Mouse (Mus musculus): Measurements from ENCODE around the gene Ebp.
A peak's percentile ranks its signal among the peaks of the same experiment; 100 is the strongest.

The Ebp gene

GRCm38 (mm10) chrX:8193419-8193723 lies at the start of gene Ebp:
TSS of gene Ebp (minus strand) at chrX:8193512.
- DNase-seq: peak; percentile 5 to 44

DNA sequence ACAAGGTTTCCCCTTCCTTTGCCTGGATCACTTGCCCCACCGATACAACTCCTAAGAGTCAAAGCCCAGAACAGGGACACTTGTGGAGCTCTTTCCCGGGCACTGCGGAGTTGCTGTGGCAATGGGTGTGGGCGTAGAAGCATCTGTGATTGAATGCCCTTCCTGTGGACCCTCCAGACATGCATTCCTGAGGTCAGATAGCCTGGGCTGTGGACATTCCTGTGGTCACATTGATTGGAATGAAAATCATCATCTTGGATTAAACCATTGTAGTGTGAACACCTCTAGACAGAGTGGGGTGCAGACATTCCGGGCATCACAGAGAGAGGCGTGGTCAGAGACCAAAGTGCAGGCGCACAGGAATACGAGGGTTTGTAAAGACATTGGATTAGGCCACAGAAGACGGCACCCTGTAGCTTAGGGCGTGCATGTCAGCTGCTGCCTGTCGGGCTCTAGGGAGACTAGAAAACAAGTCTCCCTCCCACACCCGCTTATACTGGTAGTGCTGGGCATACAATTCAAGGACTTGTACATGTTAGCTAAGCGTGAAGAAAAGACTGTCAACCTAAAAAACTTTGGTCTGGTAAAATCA lies 45.6 kb upstream of the Ebp start:
- DNase-seq: no peak

GRCm38 (mm10) chrX:8236704-8237103 lies 43.4 kb upstream of the Ebp start:
- no peak for DNase-seq

DNA sequence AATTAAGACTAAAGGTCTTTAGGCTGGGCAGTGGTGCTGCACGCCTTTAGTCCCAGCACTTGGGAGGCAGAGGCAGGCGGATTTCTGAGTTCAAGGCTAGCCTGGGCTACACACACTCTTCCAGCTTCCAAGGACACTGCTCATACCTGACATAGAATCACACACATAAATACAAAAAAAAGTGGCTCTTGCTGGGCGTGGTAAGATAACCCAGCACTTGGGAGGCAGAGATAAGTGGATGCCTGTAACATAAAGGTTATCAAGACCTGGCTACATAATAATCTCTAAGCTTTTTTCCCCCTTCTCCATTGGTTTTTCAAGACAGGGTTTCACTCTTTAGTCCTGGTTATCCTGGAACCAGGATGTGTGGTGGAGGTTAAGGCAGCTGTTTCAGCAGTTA lies 40.3 kb upstream of the Ebp start:
- DNase-seq: no peak

DNA sequence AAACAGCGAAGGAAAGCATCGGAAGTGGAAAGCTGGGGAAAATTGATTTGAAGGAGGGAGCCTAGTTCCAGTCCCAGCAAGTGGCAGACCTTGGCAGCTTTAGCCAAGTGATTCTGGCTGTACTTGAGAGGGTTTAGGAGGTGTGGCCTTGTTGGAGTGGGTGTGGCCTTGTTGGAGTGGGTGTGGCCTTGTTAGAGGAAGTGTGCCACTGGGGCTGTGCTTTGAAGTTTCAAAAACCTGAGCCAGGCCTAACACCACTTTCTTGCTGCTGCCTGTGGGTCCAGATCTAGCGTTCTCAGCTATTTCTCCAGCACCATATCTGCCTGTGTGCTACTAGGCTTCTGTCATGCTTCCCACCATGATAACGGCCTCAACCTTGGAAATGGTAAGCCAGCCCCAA lies 37.0 kb upstream of the Ebp start:
- DNase-seq: no peak

DNA sequence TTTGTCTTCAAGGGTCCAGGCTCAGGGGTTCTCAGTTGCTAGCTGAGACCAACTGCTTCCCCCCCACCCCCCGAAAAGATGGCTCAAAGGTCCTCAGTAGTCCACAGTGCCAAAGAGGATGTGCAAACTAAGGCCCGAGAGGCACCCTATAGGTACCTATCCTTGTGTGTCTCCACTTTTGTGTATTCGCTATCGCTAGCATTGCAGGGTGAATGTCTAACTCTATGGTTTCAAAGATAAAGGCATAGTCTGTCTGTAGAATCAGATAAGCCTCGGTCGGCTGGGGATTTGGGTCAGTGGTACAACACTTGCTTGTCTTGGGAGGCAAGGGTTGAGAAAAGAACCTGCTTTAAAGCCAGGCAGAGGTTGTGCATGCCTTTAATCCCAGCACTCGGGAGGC lies 30.2 kb upstream of the Ebp start:
- DNase-seq: no peak

DNA sequence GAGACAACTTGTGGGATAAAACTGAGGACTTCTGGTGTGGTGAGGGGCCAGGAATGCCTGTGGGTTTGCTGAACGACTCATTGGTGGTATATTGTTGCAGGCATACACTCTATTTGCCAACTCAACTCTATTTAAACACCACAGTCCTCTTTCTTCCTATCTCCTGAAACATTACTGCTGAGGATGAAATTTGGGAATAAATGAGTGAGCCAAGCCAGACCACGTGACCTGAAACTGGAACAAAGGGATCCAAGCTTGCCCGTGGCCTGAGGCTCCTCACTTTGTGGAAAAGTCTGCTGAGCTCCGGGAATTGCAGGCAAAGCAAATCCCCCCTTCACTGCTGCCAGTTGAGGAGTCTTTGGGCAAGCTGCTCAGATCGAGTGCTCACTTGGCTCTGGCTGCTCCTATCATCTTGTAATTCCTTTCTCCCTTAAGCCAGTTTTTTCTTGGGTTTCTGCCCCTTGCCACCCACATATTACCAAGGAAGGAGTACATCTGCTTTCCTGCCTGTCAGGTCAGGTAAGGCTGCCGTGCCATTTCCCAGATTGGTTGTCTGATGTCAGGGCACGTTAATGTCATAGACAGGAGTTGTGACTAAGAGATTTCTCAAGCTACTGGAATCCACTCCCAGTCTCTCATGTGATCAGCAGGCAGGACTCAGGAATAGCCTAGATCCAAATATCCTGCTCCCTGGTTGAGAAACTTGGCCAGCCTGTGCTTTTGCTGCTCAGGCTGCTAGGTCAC lies 29.5 kb upstream of the Ebp start:
- no peak for DNase-seq

GRCm38 (mm10) chrX:8222296-8222677 lies 29.0 kb upstream of the Ebp start:
- no peak for DNase-seq

DNA sequence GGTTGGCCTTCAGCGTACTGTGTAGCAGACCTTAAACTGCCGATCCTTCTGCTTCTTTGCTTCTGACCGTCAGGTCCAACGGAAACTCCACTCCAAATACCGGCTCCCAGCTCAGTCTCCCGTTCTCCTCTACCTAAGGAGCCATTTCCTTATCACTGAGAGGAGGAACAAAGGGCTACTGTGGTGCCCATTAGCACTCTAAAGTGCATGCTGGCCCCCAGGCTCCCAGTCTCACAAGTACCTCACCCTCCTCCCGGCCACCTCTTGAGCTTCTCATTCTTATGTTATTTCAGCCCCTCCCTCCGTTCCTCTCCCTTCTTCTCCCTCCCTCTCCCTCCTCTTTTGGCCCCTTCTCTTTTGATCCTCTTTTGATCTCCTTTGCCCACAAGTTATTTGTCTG lies 26.3 kb upstream of the Ebp start:
- no peak for DNase-seq

DNA sequence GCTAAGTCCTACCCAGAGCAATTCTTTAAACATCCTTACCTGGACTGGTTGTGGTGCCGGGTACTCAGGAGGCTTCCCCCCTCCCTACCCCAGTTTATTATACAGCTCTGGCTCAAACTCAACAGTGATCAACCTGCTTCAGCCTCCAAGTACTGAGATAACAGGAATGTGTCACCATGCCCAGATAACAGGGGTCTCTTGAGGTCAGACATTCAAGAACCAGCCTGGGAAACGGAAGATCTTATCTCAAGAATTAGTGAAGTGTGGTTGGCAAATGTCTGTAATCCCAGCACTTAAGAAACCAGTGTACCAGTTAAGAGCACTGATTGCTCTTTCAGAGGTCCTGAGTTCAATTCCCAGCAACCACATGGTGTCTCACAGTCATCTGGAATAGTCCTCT lies 24.8 kb upstream of the Ebp start:
- DNase-seq: no peak

- no peak for DNase-seq
These were observed 24.1 kb upstream of the Ebp start for GRCm38 (mm10) chrX:8217383-8217782.

DNA sequence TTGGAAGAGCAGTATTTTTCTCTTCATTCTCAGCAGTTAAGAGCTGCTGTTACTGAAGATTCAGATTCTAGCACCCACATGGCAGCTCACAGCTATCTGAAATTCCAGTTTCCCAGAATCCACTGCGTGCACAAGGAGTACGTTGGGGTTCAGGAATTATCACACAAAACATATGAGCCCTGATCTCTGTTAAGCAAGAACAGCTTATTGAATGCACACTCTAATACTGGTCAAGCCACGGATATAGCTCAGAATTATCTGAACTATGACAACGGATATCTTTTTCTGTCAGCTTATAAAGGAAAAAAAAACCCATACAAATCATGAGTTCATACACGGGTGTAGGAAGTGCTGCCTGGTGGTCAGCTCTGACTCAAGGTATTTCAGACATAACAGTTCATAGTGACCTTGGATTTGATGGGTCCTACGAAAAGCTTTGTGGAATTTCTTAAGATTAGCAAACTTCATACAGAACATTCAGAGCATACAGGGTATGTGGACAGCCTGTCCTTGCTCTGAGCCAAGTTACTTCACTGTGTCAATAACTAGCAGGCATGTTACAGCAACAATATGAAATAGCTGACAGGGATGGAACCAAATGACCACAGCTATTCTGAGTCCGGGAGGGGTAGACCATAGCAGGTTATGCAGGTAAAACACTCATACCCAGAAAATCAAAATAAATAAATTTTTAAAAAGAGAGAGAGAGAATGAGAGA lies 18.3 kb upstream of the Ebp start:
- DNase-seq: no peak

GRCm38 (mm10) chrX:8209720-8210119 lies 16.4 kb upstream of the Ebp start:
- no peak for DNase-seq

- DNase-seq: no peak
These were observed 13.9 kb upstream of the Ebp start for GRCm38 (mm10) chrX:8207224-8207623.

GRCm38 (mm10) chrX:8206694-8207197 lies 13.4 kb upstream of the Ebp start:
- DNase-seq: no peak

DNA sequence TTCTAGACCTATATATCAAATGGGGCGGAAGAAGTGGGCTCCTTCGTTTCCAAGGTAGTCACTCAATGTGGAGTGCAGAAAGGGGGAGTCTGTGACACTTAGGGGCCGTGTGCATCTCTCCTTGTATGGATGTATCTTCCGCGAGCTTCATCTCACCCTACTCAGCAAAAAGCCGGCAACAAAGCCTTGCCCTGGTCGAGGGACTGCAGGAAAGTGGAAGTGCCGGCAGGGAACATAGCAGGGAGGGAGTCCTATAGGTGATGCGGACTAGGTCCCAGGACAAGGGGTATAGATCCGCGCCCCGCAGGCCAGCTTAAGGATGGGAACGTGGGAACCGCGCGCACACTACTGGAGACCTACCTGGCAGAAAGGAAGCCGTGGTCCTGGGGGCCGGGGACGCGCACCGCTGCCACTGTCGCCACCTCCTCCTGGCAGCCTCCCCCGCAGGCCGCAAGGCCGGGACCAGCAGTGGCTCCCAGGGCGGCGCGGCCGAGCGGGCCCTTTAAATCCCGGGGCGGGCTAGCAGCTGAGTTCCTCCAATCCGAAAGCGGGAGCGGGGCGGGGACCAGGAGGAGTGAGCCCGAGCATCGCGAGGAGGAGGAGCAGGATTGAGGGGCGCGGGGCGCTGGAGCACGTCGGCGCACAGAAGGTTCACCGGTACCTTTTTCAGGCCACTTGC lies 12.8 kb upstream of the Ebp start, which contains the start of gene Porcn:
Gene Porcn, minus strand, starts transcription at position 511 of the 679 bp plus-strand sequence.
- DNase-seq: peak; percentile 86 to 94

GRCm38 (mm10) chrX:8205551-8205950 lies 12.2 kb upstream of the Ebp start:
- DNase-seq: no peak

DNA sequence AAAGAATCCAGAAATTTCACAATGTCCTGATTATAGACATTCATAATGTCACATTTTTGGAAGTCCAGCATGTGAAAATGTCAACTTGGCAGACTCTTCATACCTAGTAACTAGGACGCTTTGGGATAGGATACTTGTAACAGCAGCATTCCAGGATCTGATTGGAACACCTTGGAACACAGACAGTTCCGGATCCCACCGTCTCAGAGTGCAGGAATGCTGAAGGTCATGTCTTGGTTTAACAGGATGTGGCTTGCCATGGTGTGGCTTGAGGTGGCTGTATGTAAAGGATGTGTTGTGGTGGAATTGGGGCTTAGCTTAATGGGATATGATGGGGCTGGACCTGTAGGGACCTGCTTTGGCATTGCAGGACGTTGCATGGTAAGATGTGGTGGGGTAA lies 11.8 kb upstream of the Ebp start:
- no peak for DNase-seq

DNA sequence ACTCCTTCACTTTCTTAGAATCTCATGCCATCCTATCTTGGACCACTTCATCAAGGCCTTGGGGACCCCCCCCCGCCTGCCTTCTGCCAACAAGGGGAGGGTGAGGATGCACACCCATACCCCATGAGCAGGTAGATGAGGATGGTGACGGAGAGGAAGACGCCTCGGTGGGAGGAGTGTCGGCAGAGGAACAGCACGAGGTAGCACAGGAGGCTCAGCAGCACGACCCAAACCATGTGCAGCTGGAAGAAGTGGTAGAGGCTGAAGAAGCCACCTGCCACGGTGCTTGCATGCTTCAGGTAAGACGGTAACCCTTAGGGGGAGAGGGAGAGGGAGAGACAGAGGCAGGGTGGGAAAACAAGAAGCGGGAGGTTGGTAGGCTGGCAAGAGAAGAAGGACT lies 10.8 kb upstream of the Ebp start:
- no peak for DNase-seq

- no peak for DNase-seq
These were observed 9.8 kb upstream of the Ebp start for GRCm38 (mm10) chrX:8203105-8203504.

GRCm38 (mm10) chrX:8192640-8193418 lies 483 bp downstream of the Ebp start:
- peak; percentile 81 to 93 for DNase-seq

DNA sequence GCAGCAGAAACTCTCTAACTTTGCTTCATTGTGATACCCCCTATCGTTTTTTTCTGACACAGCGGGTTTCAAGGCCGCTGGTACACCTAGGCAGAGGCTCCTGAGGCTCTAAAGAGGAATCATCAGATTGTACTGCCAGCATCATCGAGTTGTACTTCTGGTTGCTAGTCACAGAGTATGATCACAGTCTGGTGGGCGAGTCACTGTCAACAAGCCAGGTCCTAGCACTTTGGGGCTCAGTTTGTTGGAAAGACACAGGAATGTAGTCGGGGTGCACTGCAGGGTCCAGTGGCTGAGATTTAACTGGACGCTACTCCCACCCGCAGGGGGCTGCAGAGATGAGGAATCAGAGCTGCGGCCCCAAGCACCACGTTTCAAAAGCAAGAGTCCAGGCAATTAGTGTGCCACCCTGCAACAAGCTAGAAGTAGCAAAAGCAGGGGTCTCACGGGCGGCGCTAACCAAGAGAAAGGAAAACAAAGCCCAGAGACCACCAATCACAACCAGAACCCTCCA lies 1.1 kb downstream of the Ebp start:
- DNase-seq: peak in 1 of 2 experiments; percentile 36
